Comparison of ENCODE assay signal across 7 mouse cellular contexts in genomic region chr17:83215529-83216244, GRCm38 (mm10). TPM values are rescaled to one million over a fixed set of nuclear protein-coding genes. Genes with fewer than 3 reads are reported as not detected.
DNase-seq lines count a peak whose midpoint lies in the region.

No protein-coding gene starts in this region.

- DNase-seq in thymus, postnatal 14 days: peak; percentile 12
- no peak for DNase-seq in thymus, postnatal 10 days (ENCODE audit: low spot score in 2 of 2)
- peak; percentile 22 for DNase-seq in cerebellum, adult 11 months
- DNase-seq in gastrocnemius, postnatal 25 days: peak; percentile 46
- peak; percentile 66 for DNase-seq in kidney, postnatal 10 days
- peak; percentile 16 for DNase-seq in lung, postnatal 25 days (ENCODE audit: low spot score)
- DNase-seq in splenic B cell, adult 2 months (ENCODE audit: low read depth, low spot score): peak; percentile 2

- H3K27me3 ChIP-seq in splenic B cell, adult 2 months (ENCODE audit: control insufficient read depth, insufficient read depth, low read length, poor library complexity, severe bottlenecking): peaks cover 4% of the 10 kb centered on the region; the same call in 1 of the 2 replicates

- H3K36me3 ChIP-seq in splenic B cell, adult 2 months (ENCODE audit: control insufficient read depth, insufficient read depth, low read length, poor library complexity, severe bottlenecking): no peaks in the 10 kb centered on the region

RNA-seq across cellular contexts. Expression of gene Pkdcc, which starts 0.6 kb away (rescaled TPM):
- total RNA-seq in gastrocnemius, postnatal 25 days (2021): 10 to 100 TPM; 51.3 to 98.7 TPM

Comparison
In these comparisons a context has a peak if more than half of its experiments do, and no peak if none do; other contexts are left out.
1. DNase-seq: peak in thymus, postnatal 14 days (single experiment), cerebellum, adult 11 months (single experiment), gastrocnemius, postnatal 25 days (single experiment), kidney, postnatal 10 days (single experiment), lung, postnatal 25 days (single experiment) and splenic B cell, adult 2 months (single experiment); none in thymus, postnatal 10 days (0 of 2).